Mouse (Mus musculus) CD4-positive helper T cell, adult 2 months (primary cell): ENCODE measurements around the gene Lrrc8c.

Experiments used
- DNase-seq: peaks from one replicate; pipeline ENCODE4 v3.0.0-alpha.2; 2012; ENCODE audit warnings: low read depth, missing footprints, low spot score

The Lrrc8c gene

DNA sequence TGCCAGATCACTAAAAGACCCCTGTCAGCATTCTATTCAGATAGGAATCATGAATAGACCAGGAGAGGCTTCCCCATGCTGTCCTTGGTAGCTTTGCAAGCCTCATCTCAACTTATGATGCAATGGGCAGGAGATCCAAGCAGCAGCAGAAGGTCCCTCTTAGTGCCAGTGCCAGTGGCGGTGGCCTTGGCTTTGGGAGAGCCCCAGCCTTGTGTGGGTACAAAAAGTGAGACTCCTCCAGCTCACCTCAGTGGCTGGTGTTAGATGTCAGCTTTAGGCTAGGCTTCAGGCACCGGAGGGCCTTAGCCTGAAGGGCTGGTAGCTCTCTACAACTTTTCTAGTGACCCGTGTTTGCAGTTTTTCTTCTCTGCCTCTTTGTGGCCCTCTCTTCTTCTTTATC, 18.1 kb upstream of the Lrrc8c start:
- DNase-seq: no peak

DNA sequence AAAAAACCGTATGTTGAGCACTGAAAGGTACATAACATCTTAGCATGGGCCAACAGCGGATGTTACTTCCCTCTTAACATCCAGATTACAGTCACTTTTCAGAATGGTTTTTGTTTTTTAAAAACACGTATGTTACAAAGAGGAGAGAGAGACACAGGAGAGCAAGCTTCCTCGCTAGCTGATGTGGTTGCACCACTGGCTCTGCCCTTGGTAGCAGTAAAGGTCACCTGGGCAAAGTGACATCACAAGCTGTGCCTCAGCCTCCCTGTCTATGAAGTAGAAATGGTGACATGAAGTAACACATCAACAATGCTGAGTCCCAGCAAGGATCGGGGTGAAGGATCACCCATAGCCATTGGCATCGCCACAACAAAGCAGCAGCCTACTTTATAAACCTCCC, 10.4 kb upstream of the Lrrc8c start:
- DNase-seq: no peak

DNA sequence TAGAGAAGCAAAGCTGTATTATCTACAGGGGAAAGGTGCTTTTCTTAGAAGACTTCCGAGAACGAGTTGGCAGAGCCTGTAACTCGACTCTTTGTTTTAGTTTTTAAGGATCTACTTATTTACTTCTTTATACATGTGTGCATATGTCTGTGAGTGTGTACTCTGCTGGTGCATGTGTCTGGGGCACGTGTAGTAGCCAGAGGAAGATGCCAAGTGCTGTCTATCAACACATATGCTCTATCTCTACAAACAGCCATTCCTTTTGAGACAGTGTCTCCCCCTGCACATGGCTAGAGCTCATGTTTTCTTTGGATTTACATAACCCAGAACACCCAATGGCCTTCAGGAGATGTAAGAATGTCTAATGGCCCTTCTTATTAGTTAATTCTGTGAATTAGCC, 6.9 kb upstream of the Lrrc8c start:
- no peak for DNase-seq

DNA sequence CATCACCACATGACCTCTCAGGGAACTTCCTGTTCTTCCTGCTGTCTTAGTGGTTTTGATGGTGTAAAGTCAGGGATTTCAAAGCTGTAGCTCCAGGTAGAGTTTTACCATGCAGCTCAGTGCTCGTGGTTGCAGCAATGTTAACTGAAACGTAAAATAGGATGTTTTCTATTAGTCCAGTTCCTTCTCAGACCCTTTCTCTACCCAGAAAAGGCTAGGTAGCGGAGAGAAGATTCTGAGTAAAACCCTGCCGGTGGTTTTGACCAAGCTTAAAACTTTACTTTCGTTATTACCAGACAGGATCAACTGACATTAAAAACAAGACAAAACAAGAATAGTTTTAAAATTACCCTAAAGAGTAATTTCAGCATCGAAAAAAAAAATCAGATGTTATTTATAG, 3.7 kb upstream of the Lrrc8c start:
- DNase-seq: peak; percentile 42

DNA sequence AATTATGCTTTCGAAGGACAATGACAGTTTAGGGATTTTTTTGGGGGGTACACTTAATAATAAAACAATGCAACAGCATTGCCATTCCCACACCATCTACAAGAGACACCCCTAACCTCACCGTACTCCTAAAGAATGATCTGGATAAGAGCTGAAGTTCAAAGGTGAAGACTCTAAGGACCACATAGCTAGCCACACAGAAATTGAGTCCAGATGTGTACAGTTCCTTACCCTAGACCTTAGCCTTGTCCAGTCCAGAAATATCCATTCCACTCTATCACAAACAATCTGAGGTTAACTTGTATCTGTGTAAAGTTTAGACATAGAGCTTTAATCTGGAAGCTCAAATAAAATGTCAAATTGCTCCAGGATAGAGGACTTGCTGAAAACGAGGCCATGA, 2.9 kb upstream of the Lrrc8c start:
- no peak for DNase-seq

DNA sequence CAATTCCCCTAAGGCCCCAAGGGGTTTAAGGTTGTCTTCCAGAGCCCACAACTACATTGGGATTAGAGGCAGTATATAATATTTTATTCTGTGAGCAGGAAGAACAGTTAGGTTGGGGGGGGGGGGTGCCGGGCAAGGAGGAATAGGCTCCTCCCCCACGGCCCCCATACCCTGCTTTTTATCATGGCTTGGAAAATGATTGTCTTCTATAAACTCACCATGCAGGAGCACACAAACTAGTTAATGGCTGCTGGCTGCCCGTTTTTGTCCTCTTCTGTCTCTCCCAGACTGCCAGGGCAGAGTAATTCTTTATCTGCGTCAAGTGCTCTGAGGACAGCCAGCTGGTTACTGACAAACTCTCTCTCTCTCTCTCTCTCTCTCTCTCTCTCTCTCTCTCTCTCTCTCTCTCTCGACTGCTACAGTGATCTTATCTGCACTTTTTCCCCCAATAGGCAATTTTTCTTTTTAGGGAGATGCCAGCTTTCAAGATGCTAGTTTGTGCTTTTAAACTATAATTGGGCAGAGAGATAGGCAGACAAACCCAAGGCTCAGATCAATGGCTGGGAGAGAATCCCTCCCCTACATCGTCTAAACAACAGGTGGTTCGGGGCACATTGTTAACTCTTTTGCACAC, 1.1 kb upstream of the Lrrc8c start:
- DNase-seq: no peak

DNA sequence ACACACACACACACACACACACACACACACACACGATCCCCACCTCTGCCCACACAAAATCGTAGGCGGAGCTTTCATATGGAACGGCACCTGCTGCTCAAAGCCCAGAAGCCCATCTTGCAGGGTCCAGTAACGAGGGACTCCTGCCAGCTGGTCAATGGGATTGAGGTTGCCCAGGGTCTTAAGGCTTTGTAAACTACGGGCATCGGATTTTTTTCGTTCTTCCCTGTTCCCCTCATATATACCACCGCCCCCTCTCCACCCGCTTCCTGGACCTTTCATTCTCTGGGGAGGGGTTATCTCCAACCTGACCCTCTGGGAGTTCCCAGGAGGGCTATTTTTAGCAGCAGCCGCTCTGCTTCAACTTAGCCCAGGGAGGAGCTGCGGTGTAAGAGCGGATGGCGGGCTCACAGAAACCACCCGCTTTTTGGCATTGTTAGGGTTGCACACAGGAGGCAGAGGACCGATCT, 527 bp upstream of the Lrrc8c start:
- peak; percentile 82 for DNase-seq

DNA sequence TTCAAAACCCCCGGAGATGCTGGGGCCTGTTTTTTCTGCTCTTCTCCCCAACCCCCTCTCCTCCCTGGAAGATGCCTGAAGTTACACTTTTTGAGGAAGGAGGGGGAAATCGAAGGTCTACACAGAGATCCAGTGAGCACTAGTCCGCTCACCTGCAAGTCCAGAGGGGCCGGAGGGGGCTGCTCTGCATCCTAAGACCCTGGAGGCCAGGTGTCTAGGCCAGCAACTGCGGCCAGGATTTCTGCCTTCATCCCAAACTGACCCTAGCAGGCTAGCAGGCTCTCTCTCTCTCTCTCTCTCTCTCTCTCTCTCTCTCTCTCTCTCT, 750 bp downstream of the Lrrc8c start:
- DNase-seq: no peak

DNA sequence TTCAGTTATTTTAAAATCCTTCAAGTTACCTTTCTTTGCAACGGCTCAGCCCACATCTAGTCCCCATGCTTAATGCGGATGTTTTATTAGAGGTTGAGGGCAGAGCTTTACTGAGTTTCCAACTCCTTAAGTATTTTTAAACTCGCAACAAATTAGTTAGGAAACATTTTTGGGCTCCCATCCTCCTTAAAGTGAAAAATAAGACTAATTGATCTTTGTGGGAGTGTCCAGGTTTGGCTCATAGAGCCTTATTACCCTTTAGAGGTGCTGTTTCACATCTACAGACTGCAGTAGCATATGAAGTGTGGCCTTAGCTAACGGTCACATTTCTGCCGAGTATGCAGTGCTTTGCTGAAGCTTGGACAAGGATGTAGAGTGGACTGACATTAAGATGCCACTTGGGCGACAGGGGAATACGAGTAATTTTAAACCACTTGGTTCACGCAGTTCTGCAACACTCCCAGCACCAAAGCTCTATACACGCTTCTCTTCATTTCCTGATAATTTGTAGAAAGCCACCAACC, 1.3 kb downstream of the Lrrc8c start:
- no peak for DNase-seq

DNA sequence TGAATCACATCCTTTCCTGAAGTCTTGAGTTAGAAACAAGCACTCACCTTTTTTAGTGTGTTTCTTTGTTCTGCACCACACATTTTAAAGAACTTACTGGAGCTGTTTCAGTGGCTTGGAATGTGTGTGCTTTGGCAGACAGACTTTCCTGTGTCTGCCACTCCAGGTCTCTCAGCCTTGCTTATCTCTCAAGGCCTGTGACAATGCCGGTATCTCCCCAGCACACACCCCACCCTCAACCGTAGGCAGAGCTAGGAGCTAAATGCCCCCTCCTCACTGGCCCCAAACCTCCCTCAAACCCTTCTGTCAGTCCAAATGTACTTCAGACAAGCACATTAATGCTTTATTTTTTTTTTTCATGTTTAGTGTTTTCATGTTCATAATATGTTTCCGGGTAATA, 4.3 kb downstream of the Lrrc8c start:
- DNase-seq: no peak

DNA sequence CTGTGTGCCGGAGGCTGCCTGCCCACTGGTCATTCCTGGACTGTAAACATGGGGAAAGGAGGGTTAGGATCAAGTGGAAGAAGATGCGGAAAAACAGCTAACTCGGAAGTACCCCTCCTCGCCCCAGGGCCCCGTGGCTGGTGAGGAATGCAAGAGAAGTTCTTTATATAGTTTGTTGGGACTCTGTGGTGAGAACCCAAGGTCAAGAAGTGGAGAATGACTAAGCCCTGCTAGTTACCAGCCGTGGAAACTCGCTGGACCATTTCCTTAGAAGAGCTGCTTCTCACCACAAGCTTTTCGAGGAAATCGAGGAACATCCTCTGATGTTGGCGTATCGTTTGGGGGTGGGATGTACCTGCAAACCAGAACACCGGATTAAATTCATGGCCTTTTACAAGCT, 5.8 kb downstream of the Lrrc8c start:
- DNase-seq: no peak

DNA sequence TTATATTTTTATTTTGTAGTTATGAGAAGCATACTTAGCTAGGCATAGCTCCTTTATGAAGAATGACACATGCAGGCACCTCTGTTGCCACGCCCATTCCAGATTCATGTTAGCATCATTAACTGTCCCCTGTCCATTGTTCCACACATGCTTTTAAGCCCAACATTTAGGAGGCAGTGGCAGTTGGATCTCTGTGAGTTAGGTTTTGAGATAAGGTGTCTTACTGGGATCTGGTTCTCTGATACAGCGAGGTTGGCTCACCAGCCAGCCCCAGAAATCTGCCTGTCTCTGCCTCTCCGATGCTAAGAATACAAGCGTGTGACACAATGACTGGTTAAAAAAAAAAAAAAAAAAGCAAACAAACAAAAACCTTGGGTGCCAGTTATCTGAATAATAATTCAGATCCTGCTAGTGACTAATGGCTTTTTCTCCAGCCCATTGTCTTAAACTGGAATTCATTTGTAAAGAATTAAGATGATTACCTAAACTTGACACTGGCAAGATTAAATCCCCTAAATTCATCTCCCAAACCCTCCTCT, 7.0 kb downstream of the Lrrc8c start:
- DNase-seq: no peak

DNA sequence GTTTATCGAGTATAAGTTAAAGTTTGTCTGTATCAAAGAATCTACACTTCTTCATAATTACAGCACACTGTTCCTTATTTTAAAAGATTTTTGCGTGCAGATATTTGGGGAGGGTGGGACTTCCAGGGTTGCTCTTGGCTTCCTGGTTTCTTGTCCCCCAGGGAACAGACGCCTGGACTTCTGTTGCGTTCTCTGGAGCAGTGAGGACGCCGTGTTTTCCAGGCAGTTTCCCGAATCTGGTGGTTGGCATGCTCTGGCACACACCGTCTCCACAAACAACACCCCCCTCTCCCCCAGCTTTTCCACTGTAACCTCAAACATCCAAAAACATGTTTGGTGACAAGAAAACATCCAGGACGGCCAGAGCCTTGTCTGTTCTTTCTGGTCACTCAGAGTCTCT, 7.6 kb downstream of the Lrrc8c start:
- no peak for DNase-seq

DNA sequence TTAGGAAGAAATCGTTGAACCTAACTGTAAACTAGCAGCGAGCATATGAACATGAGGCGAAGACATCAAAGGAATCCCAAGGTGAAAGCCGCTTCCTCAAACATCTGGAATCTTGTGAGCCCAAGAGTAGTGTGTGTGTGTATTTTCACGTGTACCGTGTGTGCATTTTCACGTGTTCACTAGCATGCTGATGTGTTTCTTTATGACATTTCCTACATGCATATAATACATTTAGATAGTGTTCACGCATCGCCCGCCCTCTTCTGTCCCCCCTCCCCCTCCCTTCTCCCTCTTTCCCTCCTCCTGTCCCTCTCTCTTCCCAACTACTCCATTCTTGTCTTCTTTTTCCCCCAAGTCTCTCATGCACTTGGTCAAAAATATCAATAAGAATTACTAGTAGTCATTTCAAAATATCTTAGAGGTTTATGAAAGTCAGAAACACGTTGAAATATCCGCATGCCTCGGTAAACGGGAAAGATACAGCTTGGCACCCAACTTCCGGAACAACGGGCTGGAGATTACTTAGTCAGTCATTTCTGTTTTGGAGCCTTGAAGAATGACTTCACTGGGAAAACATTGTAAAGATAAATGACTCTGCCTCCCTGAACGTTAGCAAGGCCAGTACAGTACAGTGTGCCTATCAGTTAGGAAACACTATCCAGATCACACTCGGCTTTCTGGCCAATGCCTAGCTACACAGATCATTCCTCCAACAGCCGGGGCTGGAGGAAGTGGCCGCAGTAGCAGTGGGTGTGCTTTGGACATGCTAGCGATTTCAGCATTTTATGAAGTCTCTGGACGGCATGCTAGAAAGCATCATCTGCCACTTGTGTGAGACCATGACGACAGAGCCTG, 8.5 kb downstream of the Lrrc8c start:
- DNase-seq: no peak

DNA sequence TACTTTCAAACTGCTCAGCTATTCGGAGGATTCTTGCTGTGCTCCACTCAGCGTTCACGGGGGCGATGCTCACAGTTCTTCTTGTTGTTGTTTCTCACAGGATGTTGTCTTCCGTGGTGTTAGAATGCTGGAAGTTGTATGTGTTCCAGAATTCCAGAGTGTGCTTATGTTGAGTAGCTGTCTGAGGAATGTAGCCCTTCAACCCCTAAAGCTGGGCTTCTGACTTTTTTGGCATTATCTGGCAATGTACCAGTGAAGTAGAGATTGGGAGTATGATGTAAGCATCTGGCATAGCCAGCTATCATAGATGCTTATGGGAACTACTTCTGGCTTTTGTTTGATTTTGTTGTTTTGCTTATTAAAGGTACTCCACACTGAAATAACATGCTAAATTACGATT, 11.4 kb downstream of the Lrrc8c start:
- no peak for DNase-seq

DNA sequence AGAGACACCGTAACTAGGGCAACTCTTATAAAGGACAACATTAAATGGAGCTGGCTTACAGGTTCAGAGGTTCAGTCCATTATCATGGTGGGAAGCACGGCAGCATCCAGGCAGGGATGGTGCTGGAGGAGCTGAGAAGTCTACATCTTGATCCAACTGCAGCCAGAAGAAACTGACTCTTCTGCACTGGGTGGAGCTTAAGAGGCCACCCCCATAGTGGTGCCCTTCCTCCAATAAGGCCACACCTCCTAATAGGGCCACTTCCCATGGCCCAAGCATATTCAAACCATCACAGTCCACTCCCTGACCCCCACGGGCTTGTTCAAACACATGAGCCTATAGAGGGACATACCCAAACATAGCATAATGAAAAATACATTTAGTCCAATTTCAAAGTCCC, 16.0 kb downstream of the Lrrc8c start:
- no peak for DNase-seq

DNA sequence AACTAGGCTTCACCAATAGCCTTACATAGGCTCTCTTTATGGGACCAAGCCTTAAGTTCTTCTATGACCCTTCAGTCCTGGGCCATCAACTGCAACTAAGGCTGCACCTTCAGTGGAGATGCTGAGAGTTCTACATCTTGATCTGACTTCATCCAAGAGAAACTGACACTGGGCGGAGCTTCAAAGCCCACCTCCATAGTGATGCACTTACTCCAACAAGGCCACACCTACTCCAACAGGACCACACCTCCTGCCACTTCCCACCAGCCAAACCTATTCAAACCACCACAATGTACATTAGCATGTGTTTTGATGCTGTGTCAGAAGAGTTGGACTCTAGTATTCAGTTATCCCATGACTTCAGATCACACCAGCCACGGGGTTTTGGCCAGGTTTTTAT, 17.0 kb downstream of the Lrrc8c start:
- DNase-seq: no peak

DNA sequence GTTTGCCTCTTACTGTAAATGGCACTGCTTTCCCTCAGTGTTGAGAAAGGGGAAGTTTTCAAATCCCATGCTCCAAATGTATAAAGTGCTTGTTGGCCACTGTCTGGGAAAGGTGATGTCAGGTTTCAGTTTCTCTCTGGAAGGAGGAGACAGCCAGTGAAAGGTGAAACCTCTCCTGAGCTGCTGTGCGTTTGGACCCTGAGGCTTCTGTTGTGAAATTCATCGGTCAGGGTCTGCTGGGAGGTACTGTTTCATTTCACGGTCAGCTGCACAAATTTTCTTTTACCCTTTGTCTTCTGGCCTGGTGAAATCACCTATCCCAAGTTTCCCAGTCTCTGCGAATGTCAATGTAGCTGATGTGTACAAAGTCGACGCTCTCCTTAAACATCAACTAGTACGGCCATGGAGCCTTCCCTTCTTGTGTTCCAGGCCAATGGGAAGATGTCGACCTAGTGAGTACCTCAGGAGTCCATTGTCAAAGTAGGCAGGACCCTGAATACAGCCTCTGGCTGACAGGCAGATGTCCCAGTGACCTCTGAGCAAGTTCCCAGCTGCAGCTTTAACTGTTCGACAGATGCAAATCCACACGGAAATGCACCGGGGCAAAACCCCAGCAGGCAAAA, 18.0 kb downstream of the Lrrc8c start:
- no peak for DNase-seq

DNA sequence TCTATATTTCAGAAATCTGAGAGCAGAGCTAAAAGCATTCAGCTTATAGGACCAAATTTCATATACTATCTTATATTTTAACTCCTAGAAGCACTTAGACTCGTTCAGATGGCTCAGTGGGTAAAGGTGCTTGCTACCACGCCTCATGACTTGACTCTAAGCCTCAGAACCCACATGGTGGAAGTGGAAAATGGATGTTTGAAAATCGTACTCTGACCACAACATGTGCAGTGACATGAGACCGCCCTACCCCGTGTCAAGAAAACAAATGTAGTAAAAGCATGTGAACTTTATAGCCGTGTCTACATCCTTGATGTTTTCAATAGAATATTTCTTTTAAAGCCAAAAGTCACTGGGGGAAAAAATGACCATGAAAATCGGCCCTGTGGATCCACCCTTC, 21.9 kb downstream of the Lrrc8c start:
- DNase-seq: no peak

DNA sequence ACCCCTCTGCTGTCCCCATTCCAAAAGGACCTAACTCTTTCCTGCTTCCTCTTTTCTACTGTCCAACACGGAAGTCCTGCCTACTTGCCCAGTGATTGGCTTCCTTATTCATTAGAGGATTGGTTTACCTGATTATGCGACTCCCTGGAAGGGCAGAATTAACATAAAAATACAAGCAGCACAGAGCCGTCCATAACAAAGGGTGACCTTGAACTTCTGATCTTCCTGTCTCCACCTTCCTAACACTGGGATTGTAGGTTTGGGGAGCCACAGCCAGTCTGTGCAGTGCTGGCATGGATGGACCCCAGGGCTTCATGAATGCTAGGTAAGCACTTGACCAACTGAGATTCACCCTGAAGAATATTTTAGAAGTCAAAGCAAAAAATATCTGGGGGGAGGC, 25.9 kb downstream of the Lrrc8c start:
- no peak for DNase-seq

DNA sequence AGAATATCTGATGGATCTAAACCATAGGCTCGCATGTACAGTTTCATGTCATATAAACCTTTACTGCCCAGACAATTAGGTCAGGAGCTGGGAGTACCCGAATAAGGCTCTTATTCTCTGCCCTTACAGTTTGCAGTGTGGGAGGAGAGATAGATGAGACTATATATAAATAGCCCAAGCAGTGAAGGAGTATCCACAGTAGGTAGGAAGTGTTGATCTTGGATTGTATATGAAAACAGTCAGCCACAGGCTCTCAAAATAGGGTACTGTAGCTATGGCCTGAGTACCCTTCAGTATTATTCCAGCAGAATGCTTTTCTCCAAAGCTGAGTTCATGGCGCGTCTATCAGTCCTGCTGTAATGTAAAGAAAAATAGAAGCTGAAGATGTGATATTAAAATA, 27.9 kb downstream of the Lrrc8c start:
- no peak for DNase-seq

DNA sequence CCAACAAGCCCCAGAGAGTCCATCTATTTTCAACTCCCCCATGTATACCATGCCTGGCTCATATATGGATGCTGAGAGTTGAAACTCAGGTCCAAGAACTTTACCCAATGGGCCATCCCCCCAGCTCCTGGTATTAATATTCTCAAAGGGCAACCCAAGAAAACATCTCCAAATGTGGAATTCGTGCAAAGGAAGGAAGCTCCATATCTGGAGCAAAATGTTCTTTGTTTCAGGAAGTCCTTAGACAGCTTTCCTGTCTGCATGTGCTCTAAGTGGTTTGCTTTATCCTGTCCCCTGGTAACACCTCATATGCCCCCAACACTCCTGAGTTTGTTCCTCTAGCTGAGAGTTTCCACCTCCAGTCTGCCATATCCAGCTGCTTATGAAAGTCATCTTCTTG, 32.6 kb downstream of the Lrrc8c start:
- no peak for DNase-seq

DNA sequence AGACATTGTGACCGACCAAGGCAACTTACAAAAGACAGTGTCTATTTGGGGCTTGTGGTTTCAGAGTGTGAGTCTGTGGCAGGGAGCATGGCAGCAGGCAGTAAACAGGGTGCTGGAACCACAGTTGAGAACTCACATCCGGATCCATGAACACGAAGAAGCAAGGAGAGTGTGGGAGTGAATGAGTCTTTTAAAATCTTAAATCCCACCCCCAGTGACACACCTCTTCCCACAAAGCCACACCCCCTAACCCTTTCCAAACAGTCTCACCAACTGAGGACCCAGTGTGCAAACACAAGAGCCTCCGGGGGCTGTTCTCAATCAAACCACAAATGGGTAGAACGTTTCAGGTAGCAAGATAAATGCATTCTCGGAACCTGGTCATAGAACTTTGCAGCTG, 37.1 kb downstream of the Lrrc8c start:
- peak; percentile 13 for DNase-seq
